Mouse (Mus musculus): Measurements from ENCODE around the gene Supt5. TPM values are rescaled to one million over a fixed set of nuclear protein-coding genes. Genes with fewer than 3 reads are reported as not detected.
"Not testable (repeated sequence)": the region's sequence is repeated elsewhere in the genome, so short reads cannot be mapped to it uniquely, and the experiment has no call there.

Supt5 gene
- polyA plus RNA-seq (2016; fragmentation: Nextera tagmentation; extraction: Ambion mirVana): 106 TPM in 2 replicates

DNA sequence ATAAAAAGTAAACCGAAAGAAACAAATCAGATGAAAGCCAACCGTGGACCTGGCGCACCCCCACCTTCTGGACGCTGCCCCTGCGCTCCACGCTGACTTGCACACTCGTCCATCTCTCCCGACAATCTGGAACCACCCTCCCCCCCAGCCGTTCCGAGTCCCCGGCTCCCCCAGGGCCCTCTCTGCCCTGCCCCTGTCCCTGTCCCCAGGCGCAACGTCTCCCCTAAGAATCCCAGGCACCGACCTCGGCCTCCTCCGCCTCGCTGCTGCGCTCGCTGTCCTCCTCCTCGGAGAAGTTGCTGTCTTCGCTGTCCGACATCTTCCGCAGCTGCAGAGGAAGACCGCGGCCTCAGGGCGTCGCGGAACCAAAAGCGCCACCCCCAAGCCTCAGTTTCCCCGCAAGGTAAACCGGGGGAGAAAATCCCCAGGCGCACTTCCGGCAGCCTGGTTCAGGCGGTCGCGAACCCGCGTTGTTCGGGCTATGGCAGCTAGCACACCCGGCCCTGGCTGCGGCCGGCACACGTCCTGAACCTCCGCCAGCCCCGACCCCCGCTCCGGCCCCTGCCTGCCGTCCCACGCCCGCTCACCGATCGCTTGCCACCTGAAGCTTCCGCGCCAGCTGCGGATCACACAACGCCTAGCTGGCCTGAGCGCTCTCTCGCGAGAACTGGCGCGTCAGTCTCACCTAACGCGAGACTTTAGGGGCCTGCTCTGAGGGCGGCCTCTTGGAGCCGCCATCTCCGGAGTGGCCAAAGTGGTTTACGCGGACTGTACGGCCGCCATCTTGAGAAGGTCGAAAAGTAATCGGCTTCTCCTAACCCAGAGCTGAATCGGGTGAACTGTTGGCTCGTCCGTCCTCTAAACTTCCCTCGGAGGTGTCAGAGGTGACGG, at the start of gene Supt5:
Gene Supt5 (minus strand): TSS at position 639 of the 891 bp plus-strand sequence.
- H3K36me3 ChIP-seq: 0 out of 2 replicates have a peak, but pooled peaks cover 5% of the 10 kb centered on the region
- peaks cover 10% of the 10 kb centered on the region; the same call in 1 of the 2 replicates for H3K4me1 ChIP-seq
- peak within 1 kb of the TSS; percentile 96 for H3K4me3 ChIP-seq
- H3K9ac ChIP-seq: peak within 1 kb of the TSS; percentile 97
- H3K27me3 ChIP-seq: no peaks in the 10 kb centered on the region
- ATAC-seq (ENCODE audit: insufficient number of reproducible peaks, insufficient read depth, low FRiP score, low TSS enrichment): peak; percentile 97
- peak within 1 kb of the TSS; percentile 87 for H3K27ac ChIP-seq
- peak within 1 kb of the TSS; percentile 76 for H3K4me2 ChIP-seq (replicated peaks)
- no peaks in the 10 kb centered on the region for H3K9me3 ChIP-seq
- WGBS: under 1% methylated on average over 77 of the region's 77 CpGs

DNA sequence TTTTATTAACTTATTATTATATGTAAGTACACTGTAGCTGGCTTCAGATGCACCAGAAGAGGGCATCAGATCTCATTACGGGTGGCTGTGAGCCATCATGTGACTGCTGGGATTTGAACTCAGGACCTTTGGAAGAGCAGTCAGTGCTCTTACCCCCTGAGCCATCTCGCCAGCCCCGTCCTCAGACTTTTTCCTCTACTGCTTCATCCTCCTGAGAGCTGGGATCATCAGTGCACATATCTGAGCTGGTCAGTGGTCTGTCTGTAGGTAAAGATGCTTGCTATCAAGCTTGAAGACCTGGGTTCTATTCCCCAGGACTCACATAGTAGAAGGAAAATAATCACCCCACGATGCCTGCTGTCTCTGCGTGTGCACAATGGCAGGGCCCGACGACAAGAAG, 48.8 kb upstream of the Supt5 start:
- Histone ChIP-seq H3K36me3 (peaks cover 48% of the 10 kb centered on the region), H3K4me1 (peaks cover 18% of the 10 kb centered on the region)
- not testable (repeated sequence) for ATAC-seq (ENCODE audit: insufficient number of reproducible peaks, insufficient read depth, low FRiP score, low TSS enrichment); H3K4me2 ChIP-seq (replicated peaks); H3K27ac ChIP-seq; H3K27me3 ChIP-seq; H3K9ac ChIP-seq; H3K9me3 ChIP-seq; H3K4me3 ChIP-seq
- 84% methylated on average over 7 of the region's 7 CpGs for WGBS

DNA sequence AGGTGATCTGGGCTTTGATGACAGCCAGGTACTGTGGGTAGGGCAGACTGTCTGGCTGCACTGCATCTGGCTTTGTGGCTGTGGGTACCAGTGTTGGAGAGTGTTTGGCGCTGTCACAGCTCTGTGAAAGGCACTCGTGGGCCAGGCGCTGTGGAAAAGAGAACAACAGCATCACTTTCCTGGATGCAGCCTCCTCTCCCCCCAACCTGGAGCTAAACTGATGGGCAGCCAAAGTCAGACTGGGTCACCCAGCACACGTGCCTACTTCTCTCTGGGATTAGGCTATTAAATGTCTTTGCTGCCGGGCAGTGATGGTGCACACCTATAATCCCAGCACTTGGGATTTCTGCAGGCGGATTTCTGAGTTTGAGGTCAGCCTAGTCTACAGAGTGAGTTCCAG, 48.3 kb upstream of the Supt5 start:
- not testable (repeated sequence) for H3K27me3 ChIP-seq; H3K9me3 ChIP-seq; ATAC-seq (ENCODE audit: insufficient number of reproducible peaks, insufficient read depth, low FRiP score, low TSS enrichment); H3K9ac ChIP-seq; H3K27ac ChIP-seq; H3K4me3 ChIP-seq; H3K4me2 ChIP-seq (replicated peaks)
- Histone ChIP-seq H3K4me1 (peaks cover 22% of the 10 kb centered on the region), H3K36me3 (peaks cover 48% of the 10 kb centered on the region)
- 74% methylated on average over 6 of the region's 6 CpGs for WGBS

DNA sequence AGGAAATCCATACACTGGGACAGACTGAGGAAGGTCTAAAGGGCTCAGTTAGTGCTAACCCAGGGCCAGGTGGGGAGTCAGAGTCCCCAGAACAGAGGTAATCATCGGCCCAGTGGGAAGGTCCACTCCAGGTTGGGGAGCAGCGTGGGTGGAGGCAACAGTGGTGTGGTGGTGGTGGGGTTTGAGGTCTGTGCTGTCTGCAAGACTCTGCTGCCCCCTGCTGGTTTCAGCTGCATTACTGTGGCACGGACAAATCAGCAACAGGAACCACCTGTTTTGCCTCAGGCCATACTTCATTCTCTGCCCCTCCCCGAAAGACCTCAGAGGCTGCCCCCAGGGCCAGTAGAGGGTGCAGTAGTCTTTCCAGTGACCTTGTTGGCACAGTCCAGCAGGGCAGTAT, 47.9 kb upstream of the Supt5 start:
- whole genome bisulfite sequencing: 11% methylated on average over 4 of the region's 4 CpGs
- Histone ChIP-seq H3K27ac (peak overlapping the region; percentile 17; the same call in 1 of the 2 replicates), H3K36me3 (peaks cover 48% of the 10 kb centered on the region)

DNA sequence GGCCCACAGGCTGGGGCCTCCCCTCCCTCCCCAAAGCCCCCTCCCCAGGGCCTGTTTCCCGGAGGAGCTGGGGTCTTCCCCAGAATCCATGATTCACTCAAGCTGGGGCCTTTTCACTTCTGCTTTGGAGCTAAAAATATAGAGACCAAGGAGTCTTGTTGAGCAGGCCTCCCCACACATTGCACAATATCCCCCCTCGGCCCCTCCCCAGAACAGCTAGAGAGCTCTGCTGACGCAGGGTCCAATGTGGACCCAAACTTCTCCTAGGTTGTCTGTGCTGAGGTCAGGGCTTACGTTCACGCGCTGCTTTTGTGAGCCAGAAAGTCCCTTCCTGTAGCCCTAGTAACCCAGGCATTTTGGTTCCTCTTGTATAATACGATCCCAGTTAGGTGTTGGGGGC, 47.5 kb upstream of the Supt5 start:
- H3K4me1 ChIP-seq: peaks cover 24% of the 10 kb centered on the region
- peaks cover 48% of the 10 kb centered on the region for H3K36me3 ChIP-seq
- no peak overlapping the region for H3K4me3 ChIP-seq
- H3K4me2 ChIP-seq (replicated peaks): no peak overlapping the region
- H3K27me3 ChIP-seq: no peaks in the 10 kb centered on the region
- peak overlapping the region; percentile 17; the same call in 1 of the 2 replicates for H3K27ac ChIP-seq
- no peak for ATAC-seq (ENCODE audit: insufficient number of reproducible peaks, insufficient read depth, low FRiP score, low TSS enrichment)
- H3K9ac ChIP-seq: no peak overlapping the region; the same call in 1 of the 2 replicates
- no peaks in the 10 kb centered on the region for H3K9me3 ChIP-seq
- 85% methylated on average over 7 of the region's 7 CpGs for WGBS

More for the DNA sequence above, 47.9 kb upstream of the Supt5 start:
- Histone ChIP-seq H3K4me3 (no peak overlapping the region), H3K9ac (no peak overlapping the region), H3K9me3 (no peaks in the 10 kb centered on the region), H3K27me3 (no peaks in the 10 kb centered on the region), H3K4me2 (replicated peaks) (no peak overlapping the region), H3K4me1 (peaks cover 22% of the 10 kb centered on the region)
- ATAC-seq (ENCODE audit: insufficient number of reproducible peaks, insufficient read depth, low FRiP score, low TSS enrichment): peak; percentile 62

DNA sequence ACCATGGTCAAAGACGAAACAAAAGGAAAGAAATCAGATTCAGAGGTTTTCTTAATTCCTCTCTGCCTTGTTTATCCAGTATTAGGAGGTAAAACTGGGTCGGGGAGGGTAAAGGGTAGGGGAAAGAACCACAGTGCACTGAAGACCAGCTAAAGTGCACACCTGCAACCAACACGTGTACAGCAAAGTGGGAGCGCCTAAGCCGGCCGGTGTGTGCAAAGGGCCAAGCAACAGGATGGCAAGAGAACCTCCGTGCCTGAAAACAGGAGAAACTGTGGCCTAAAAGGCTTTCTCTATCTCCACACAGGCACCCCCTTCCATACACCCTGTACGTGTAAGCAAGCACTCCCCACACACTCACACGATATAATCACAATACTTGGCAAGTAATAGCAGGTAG, 46.6 kb upstream of the Supt5 start:
- Histone ChIP-seq H3K36me3 (peaks cover 41% of the 10 kb centered on the region), H3K4me2 (replicated peaks) (no peak overlapping the region), H3K27me3 (no peaks in the 10 kb centered on the region), H3K27ac (no peak overlapping the region), H3K4me1 (peaks cover 32% of the 10 kb centered on the region), H3K9me3 (no peaks in the 10 kb centered on the region), H3K4me3 (no peak overlapping the region), H3K9ac (no peak overlapping the region)
- no peak for ATAC-seq (ENCODE audit: insufficient number of reproducible peaks, insufficient read depth, low FRiP score, low TSS enrichment)
- 87% methylated on average over 9 of the region's 9 CpGs for WGBS

DNA sequence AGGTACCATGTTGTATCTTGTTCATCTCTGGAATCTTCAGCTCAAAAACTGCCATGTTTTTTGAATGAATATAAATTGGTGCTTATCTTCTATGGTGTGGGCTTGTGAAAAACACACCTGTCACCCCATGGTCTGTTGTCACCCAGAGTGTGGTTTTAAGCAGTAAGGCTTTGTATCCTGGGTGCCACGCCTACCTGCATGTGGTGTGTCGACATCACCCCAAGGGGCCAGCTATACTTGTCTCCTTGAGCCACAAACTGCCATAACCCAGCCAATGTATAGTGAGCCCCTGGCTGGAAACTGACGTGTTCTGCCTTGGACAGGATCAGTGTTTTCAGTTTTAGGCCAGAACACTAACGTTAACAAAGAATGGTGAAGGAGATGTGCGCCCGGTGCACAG, 45.6 kb upstream of the Supt5 start:
- H3K4me1 ChIP-seq: peaks cover 38% of the 10 kb centered on the region
- H3K36me3 ChIP-seq: peaks cover 31% of the 10 kb centered on the region
- H3K27ac ChIP-seq: no peak overlapping the region
- H3K9me3 ChIP-seq: no peaks in the 10 kb centered on the region
- 85% methylated on average over 6 of the region's 6 CpGs for WGBS
- H3K4me3 ChIP-seq: no peak overlapping the region
- ATAC-seq (ENCODE audit: insufficient number of reproducible peaks, insufficient read depth, low FRiP score, low TSS enrichment): no peak
- no peak overlapping the region for H3K9ac ChIP-seq
- H3K4me2 ChIP-seq (replicated peaks): no peak overlapping the region
- H3K27me3 ChIP-seq: no peaks in the 10 kb centered on the region

DNA sequence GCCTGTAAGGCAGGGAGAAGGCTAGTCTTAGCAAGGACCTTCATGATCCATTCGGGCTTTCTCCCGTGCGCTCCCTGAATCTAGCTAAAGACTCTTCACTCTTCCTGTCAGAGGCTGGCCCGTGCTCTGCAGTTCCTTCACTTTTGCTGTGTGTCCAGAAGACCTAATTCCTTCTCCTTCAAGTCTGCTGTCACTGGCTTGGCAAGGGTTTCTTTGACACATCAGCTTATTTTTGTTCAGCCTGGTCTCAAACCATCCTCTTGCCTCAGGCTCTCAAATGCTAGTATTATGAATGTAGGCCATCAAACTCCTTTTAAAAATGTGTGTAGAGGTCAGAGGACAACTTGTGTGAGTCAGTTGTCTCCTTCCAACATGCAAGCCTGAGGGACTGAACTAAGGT, 45.1 kb upstream of the Supt5 start:
- Histone ChIP-seq H3K27ac (no peak overlapping the region), H3K4me3 (no peak overlapping the region), H3K9me3 (no peaks in the 10 kb centered on the region), H3K4me2 (replicated peaks) (no peak overlapping the region), H3K27me3 (no peaks in the 10 kb centered on the region), H3K36me3 (peaks cover 26% of the 10 kb centered on the region), H3K9ac (no peak overlapping the region), H3K4me1 (peaks cover 41% of the 10 kb centered on the region)
- no peak for ATAC-seq (ENCODE audit: insufficient number of reproducible peaks, insufficient read depth, low FRiP score, low TSS enrichment)
- WGBS: 79% methylated on average over 4 of the region's 4 CpGs

DNA sequence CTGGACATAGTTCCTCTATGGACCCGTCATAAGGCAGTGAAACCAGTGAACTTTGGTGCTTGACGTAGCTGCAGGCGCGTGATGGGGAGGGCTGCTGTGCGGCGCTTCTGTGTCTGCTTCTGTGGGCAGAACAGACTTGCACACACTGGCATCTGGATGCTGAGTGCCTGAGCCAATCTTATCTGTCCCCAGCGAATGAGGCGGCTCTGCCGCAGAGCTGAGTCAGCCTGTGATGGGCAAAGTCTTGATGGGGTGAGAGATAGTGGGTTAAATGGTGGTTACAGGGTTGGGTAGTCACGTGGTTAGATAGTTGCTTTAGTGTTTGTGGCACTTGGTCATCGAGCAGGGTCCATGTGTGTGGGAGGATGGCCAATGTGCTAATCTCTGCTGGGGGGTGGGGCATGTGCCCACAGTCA, 44.4 kb upstream of the Supt5 start:
- Histone ChIP-seq H3K27me3 (no peaks in the 10 kb centered on the region), H3K27ac (peak overlapping the region; percentile 94), H3K9ac (0 out of 2 replicates have a peak overlapping the region, but pooled peaks have one; percentile 12), H3K4me3 (0 out of 2 replicates have a peak overlapping the region, but pooled peaks have one; percentile 1), H3K36me3 (peaks cover 21% of the 10 kb centered on the region), H3K4me1 (peaks cover 48% of the 10 kb centered on the region), H3K9me3 (no peaks in the 10 kb centered on the region), H3K4me2 (replicated peaks) (peak overlapping the region; percentile 52; the same call in 1 of the 2 replicates)
- WGBS: 63% methylated on average over 11 of the region's 11 CpGs
- ATAC-seq (ENCODE audit: insufficient number of reproducible peaks, insufficient read depth, low FRiP score, low TSS enrichment): no peak

DNA sequence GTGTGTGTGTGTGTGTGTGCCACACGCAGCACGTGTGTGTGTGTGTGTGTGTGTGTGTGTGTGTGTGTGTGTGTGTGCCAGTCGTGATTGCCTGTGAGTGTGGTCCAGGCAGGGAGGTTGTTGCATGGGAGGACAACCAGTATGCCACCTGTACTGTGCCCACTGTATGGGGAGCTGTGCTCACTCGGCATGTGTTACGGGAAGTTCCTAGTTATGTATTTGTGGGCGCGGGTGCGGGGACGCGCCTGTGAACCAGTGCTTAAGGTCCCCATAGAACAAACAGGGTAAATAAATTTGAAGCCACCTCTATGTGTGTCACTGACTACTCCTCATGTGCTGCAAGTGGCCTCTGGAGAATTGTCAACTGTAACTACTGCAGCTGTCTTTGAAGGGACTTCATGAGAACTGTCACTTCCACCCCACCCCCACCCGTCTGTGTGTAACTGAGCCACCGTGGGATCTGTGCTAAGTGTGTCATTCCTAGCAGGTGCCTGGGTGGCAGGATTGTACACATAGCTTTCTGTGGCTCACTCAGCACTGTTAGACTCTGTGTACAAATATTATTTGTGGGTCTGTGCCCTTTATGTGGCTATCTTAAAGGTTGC, 43.9 kb upstream of the Supt5 start:
- Histone ChIP-seq H3K9ac (peak overlapping the region; percentile 58; the same call in 1 of the 2 replicates), H3K4me3 (peak overlapping the region; percentile 32)

DNA sequence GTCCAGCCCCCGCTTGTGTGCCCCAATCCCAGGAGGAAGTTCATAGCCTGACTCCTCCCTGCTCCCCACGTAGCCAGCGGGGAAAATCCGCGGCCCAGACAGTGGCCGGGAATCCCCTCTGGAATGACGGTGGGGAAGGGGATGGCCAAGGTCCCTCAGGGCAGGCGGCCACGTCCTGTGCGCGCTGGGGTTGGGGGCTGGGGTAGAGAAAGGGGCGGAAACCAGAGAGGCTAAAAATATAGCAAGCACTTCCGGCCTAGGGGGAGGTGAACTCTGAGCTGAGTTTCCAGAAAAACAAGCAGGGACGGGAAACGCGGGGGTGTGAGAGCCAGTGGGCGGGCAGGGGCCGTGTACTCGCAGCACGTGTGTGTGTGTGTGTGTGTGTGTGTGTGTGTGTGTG, 43.4 kb upstream of the Supt5 start:
- Histone ChIP-seq H3K4me3 (peak overlapping the region; percentile 32), H3K9me3 (no peaks in the 10 kb centered on the region), H3K27ac (peak overlapping the region; percentile 94), H3K4me1 (peaks cover 57% of the 10 kb centered on the region), H3K27me3 (no peaks in the 10 kb centered on the region), H3K4me2 (replicated peaks) (peak overlapping the region; percentile 52), H3K9ac (peak overlapping the region; percentile 58), H3K36me3 (peaks cover 23% of the 10 kb centered on the region)
- peak; percentile 50 for ATAC-seq (ENCODE audit: insufficient number of reproducible peaks, insufficient read depth, low FRiP score, low TSS enrichment)
- WGBS: under 1% methylated on average over 20 of the region's 20 CpGs

More for the DNA sequence above, 43.9 kb upstream of the Supt5 start:
- H3K36me3 ChIP-seq: peaks cover 20% of the 10 kb centered on the region
- H3K4me1 ChIP-seq: peaks cover 53% of the 10 kb centered on the region
- WGBS: 52% methylated on average over 9 of the region's 12 CpGs
- no peaks in the 10 kb centered on the region for H3K9me3 ChIP-seq
- no peak for ATAC-seq (ENCODE audit: insufficient number of reproducible peaks, insufficient read depth, low FRiP score, low TSS enrichment)
- peak overlapping the region; percentile 52 for H3K4me2 ChIP-seq (replicated peaks)
- peak overlapping the region; percentile 94 for H3K27ac ChIP-seq
- H3K27me3 ChIP-seq: no peaks in the 10 kb centered on the region

All from embryonic facial prominence, embryonic 12.5 days (tissue).